Mouse (Mus musculus) adrenal gland, adult 10 weeks (tissue): ENCODE measurements around the gene Ubr3. TPM values are rescaled to one million over a fixed set of nuclear protein-coding genes. Genes with fewer than 3 reads are reported as not detected.

Source experiments
- polyA plus RNA-seq: library from polyadenylated mRNA; stranded (reverse); fragments of 350-450 nt; fragmentation: Illumina TruSeq; extraction: RNeasy Lipid Tissue Mini Kit (QIAGEN cat#74804); gene quantifications from one replicate; pipeline ENCODE4 v1.2.3, GENCODE M21; 2014; ENCODE audit warnings: low read depth, low replicate concordance

The Ubr3 gene
- 164 TPM for polyA plus RNA-seq

DNA sequence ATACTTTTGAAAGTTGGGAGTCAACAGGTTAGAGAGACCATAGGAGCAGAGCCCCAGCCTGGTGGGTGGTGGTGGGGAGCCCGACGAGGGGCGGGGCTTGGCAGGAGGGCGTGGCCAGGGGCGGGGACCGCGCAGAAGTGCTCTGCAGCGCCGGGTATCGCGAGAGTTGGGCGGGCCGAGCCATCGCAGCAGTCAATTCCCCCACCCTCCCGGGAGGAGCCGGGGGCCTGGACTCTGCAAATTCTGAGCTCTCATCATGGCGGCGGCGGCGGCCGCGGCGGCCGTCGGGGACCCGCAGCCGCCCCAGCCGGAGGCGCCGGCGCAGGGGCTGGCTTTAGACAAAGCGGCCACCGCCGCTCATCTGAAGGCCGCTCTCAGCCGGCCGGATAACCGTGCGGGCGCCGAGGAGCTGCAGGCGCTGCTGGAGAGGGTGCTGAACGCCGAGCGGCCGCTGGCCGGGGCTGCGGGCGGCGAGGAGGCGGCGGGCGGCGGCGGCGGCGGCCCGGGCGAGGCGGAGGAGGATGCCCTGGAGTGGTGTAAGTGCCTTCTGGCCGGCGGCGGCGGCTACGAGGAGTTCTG lies at the start of gene Ubr3:
Gene Ubr3, plus strand, starts transcription at position 208 of the 579 bp plus-strand sequence.

DNA sequence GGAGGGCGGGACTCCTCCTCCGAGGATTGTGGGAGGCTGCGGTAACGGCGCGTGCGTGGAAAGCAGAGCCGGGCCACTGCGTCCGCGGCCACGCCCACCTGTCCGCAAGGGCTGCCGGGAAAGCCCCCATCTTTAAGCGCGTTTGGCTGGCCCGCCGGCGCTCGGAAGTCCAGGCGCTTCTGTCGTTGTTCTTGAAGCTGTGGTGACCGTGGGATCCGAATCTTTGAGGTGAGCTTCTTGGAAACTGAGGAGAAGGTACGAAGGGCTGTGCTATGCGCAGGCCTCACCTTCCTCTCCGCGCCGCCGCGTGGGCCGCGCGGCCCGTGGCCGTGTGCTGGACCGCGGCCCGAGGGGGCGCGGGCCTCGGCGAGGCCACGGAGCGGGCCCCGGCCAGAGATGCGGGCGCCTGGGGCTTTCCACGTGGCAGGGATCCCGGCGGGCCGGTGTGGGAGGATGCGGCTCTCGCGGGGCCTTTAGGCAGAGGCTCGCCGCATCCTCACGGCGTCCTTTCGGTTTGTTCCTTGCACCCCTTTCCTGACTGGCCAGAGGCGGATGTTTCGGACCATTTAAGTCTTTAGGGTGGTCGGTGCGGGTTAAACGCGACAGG lies 35.5 kb upstream of the Ubr3 start, which contains the start of gene Ssb:
Gene Ssb, plus strand, starts transcription at position 78 of the 607 bp plus-strand sequence.

DNA sequence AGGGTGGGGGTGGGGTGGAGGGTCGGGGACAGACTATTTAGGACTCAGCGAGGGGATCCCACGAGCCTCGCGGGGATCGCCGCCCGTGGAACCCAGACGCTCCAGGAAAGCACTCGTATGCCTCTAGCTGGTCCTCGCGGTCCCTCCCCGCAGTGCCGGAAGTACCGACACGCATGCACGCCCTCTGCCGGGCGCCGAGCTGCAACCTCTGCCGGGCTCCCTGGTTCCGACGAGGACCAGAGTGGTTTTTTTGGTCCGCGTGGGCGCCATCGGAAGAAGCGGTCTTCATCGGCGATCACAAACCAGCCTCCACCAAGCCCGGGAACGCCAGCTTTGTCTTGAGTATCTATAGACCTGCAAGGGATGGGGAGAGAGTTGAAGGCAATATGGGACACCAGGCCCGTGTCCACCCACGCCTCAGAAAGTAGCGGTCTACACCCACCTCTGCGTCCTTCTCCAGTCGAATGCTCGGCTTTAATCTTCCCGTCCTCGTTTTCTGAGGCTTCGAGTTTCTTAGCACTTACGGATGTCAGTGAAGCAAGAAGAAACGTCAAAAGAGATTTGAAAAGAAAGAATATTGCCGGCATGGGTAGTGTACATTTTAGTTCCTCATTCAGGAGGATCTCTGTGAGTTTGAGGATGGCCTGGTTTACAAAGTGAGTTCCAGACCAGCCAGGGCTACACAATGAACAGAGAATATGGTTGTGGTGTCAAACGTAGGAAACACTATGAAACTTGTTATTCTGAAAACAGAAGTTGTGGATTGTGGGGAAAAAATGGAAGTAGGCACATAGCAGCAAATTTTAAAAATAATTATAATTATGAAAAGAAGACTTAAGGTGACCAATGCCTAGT lies 11.4 kb upstream of the Ubr3 start, which contains the start of gene Mettl5:
Gene Mettl5, minus strand, starts transcription at position 165 of the 855 bp plus-strand sequence.

GRCm38 (mm10) chr2:70038752-70039151 lies 141.7 kb downstream of the Ubr3 start, which contains the start of gene Myo3b:
Gene Myo3b, plus strand, starts transcription at chr2:70039126.

Other genes starting within 250 kb of the Ubr3 start
- 3.6 TPM for gene Klhl41, start 227.1 kb upstream of the Ubr3 start, polyA plus RNA-seq
- gene Fastkd1, start 183.7 kb upstream of the Ubr3 start, polyA plus RNA-seq: 48.7 TPM
- gene Ppig, start 174.7 kb upstream of the Ubr3 start, polyA plus RNA-seq: 241 TPM
- gene Ccdc173, start 107.7 kb upstream of the Ubr3 start, polyA plus RNA-seq: 8.2 TPM
- 107 TPM for gene Phospho2, start 107.6 kb upstream of the Ubr3 start, polyA plus RNA-seq
- 33.4 TPM for gene Klhl23, start 75.3 kb upstream of the Ubr3 start, polyA plus RNA-seq
- 1,065 TPM for gene Ssb, start 35.7 kb upstream of the Ubr3 start, polyA plus RNA-seq
- 47.0 TPM for gene Mettl5, start 11.6 kb upstream of the Ubr3 start, polyA plus RNA-seq
- gene Myo3b, start 141.9 kb downstream of the Ubr3 start, polyA plus RNA-seq: not detected